In the genomic region with DNA sequence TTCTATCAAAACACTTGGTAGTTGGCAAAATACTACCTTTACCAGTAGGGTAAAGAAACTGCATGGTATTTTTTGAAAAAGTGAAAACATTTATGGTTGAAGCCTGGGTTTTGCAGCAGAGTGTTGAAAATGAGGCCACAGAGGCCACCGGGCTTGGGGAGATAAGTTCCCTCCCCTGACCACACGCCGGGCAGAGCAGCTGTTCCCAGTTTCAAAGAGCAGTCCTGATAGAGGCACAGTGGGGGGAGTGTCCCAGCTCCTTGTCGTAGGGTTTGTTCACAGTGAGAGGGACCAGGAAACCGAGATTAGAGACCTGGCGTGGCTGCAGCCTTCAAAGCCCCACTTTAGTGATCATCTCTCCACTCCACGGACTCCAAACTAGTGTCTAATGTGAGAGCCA, we compare ENCODE assay signal across 23 mouse cellular contexts. TPM values are rescaled to one million over a fixed set of nuclear protein-coding genes. Genes with fewer than 3 reads are reported as not detected.
DNase-seq lines count a peak whose midpoint lies in the region; ATAC-seq and TF ChIP-seq lines count a peak whose summit lies in the region.
"Had no signal": no experiment of that assay in that cellular context is flagged by ENCODE, and none has a peak within 500 bp of the region (broad histone marks: within the 10 kb centered on the region; RNA-seq: fewer than 3 reads in every experiment).

No protein-coding gene starts in this region.

- H3K4me2 ChIP-seq in heart, embryonic 11.5 days = peak overlapping the region; percentile 52
- H3K4me2 ChIP-seq in liver, embryonic 15.5 days = peak overlapping the region; percentile 82
- no peak overlapping the region for H3K4me2 ChIP-seq in midbrain, embryonic 14.5 days (ENCODE audit: low read length)
- H3K4me2 ChIP-seq: embryonic facial prominence, embryonic 15.5 days; forebrain, embryonic 13.5 days had no signal

- 0 out of 2 replicates have a peak overlapping the region, but pooled peaks have one; percentile 13 for H3K4me3 ChIP-seq in heart, embryonic 11.5 days (ENCODE audit: low read depth, low read length)
- H3K4me3 ChIP-seq in G1E (ENCODE audit: low read depth, low read length) = peak overlapping the region; percentile 58; the same call in 1 of the 2 replicates
- H3K4me3 ChIP-seq in liver, embryonic 15.5 days (replicated peaks) = peak overlapping the region; percentile 75
- H3K4me3 ChIP-seq in midbrain, embryonic 14.5 days (replicated peaks; ENCODE audit: low read depth, low read length) = no peak overlapping the region
- H3K4me3 ChIP-seq: embryonic facial prominence, embryonic 15.5 days; forebrain, embryonic 13.5 days; left cerebral cortex, adult 2 months; limb, embryonic 10.5 days had no signal

- peaks cover 21% of the 10 kb centered on the region for H3K4me1 ChIP-seq in heart, embryonic 11.5 days (ENCODE audit: control insufficient read depth, insufficient read depth, low read length)
- peaks cover 61% of the 10 kb centered on the region for H3K4me1 ChIP-seq in G1E (ENCODE audit: insufficient read depth, low read depth, low read length)
- peaks cover 81% of the 10 kb centered on the region for H3K4me1 ChIP-seq in liver, embryonic 15.5 days (replicated peaks)
- H3K4me1 ChIP-seq in midbrain, embryonic 14.5 days (ENCODE audit: control insufficient read depth, insufficient read depth, low read length) = peaks cover 14% of the 10 kb centered on the region

- no peak for DNase-seq in heart, adult 8-10 months (ENCODE audit: low spot score)
- peak; percentile 70 for DNase-seq in G1E (ENCODE audit: low spot score)
- peak; percentile 70 for DNase-seq in c-Kit-positive CD71-positive TER-119-negative erythroid progenitor cells, embryonic 14.5 days (ENCODE audit: low read depth)
- no peak for DNase-seq in urinary bladder, postnatal 36 days (ENCODE audit: low spot score in 2 of 2)
- no peak for DNase-seq in midbrain, embryonic 14.5 days
- no peak for DNase-seq in ovary, postnatal 36 days (ENCODE audit: low spot score)
- DNase-seq: adrenal gland, postnatal 25 days; cerebellum, adult 9-11 months; embryo, embryonic 11 days; kidney, adult 2 months; kidney, postnatal 14 days; lung, adult 2 months; thymus, adult 18-20 months had no signal

- H3K27ac ChIP-seq in heart, embryonic 11.5 days (ENCODE audit: low read depth, low read length) = peak overlapping the region; percentile 83
- H3K27ac ChIP-seq in liver, embryonic 15.5 days (replicated peaks) = peak overlapping the region; percentile 93
- H3K27ac ChIP-seq in midbrain, embryonic 14.5 days (replicated peaks; ENCODE audit: low read depth, low read length) = no peak overlapping the region
- H3K27ac ChIP-seq: embryonic facial prominence, embryonic 15.5 days; forebrain, embryonic 13.5 days; hindbrain, postnatal 0 days; left cerebral cortex, adult 2 months; limb, embryonic 10.5 days; macrophage had no signal

- no peak for ATAC-seq in heart, embryonic 11.5 days (replicated peaks; ENCODE audit: insufficient number of reproducible peaks, low FRiP score, low TSS enrichment)
- ATAC-seq in G1E (ENCODE audit: extremely low read depth, insufficient number of reproducible peaks, low FRiP score, poor library complexity, severe bottlenecking) = peak; percentile 38
- ATAC-seq in liver, embryonic 15.5 days (ENCODE audit: insufficient read depth) = no peak
- ATAC-seq in midbrain, embryonic 14.5 days (ENCODE audit: low FRiP score, low TSS enrichment) = no peak
- ATAC-seq: forebrain, embryonic 13.5 days; hindbrain, postnatal 0 days; Patski had no signal

- TF ChIP-seq CTCF in G1E (IDR thresholded peaks at IDR 0.05; ENCODE audit: low read depth, low read length) = no peak

- WGBS in heart, embryonic 11.5 days (ENCODE audit: insufficient replicate concordance) = 17% methylated on average over 7 of the region's 7 CpGs
- WGBS in liver, embryonic 15.5 days (ENCODE audit: insufficient replicate concordance) = 9% methylated on average over 7 of the region's 7 CpGs
- 70% methylated on average over 7 of the region's 7 CpGs for WGBS in midbrain, embryonic 14.5 days

- H3K9me3 ChIP-seq in heart, embryonic 11.5 days (replicated peaks; ENCODE audit: control insufficient read depth, low read length) = no peaks in the 10 kb centered on the region
- no peaks in the 10 kb centered on the region for H3K9me3 ChIP-seq in G1E (replicated peaks)
- H3K9me3 ChIP-seq in liver, embryonic 15.5 days (replicated peaks) = no peaks in the 10 kb centered on the region
- no peaks in the 10 kb centered on the region for H3K9me3 ChIP-seq in midbrain, embryonic 14.5 days (ENCODE audit: control insufficient read depth, low read length)
- H3K9me3 ChIP-seq: embryonic facial prominence, embryonic 15.5 days; forebrain, embryonic 13.5 days; limb, embryonic 10.5 days had no signal

- no peak overlapping the region; the same call in 1 of the 2 replicates for H3K9ac ChIP-seq in heart, embryonic 11.5 days (ENCODE audit: low read depth, low read length)
- peak overlapping the region; percentile 84 for H3K9ac ChIP-seq in liver, embryonic 15.5 days
- no peak overlapping the region for H3K9ac ChIP-seq in midbrain, embryonic 14.5 days (replicated peaks; ENCODE audit: low read length)
- H3K9ac ChIP-seq: embryonic facial prominence, embryonic 15.5 days; forebrain, embryonic 13.5 days had no signal

- no peaks in the 10 kb centered on the region for H3K27me3 ChIP-seq in heart, embryonic 11.5 days (ENCODE audit: control insufficient read depth, insufficient read depth, low read length)
- no peaks in the 10 kb centered on the region for H3K27me3 ChIP-seq in G1E (ENCODE audit: insufficient read depth, low read length)
- no peaks in the 10 kb centered on the region for H3K27me3 ChIP-seq in liver, embryonic 15.5 days
- H3K27me3 ChIP-seq in midbrain, embryonic 14.5 days (ENCODE audit: control insufficient read depth, insufficient read depth, low read length) = no peaks in the 10 kb centered on the region
- H3K27me3 ChIP-seq: embryonic facial prominence, embryonic 15.5 days; forebrain, embryonic 13.5 days; Patski had no signal

- H3K36me3 ChIP-seq in heart, embryonic 11.5 days (ENCODE audit: control insufficient read depth, insufficient read depth, low read length) = peaks cover 14% of the 10 kb centered on the region
- H3K36me3 ChIP-seq in G1E (replicated peaks) = peaks cover 79% of the 10 kb centered on the region
- peaks cover 69% of the 10 kb centered on the region for H3K36me3 ChIP-seq in liver, embryonic 15.5 days (replicated peaks)
- peaks cover 21% of the 10 kb centered on the region for H3K36me3 ChIP-seq in midbrain, embryonic 14.5 days (ENCODE audit: control insufficient read depth, insufficient read depth, low read length)

RNA-seq across cellular contexts. Expression of a gene that starts 4.4 kb away (rescaled TPM):
- 302 and 305 TPM in 2 replicates for polyA plus RNA-seq in heart, embryonic 11.5 days (2014; fragmentation: Nextera tagmentation; extraction: Ambion mirVana)
- total RNA-seq in heart, adult 8-10 months (2022) = 100 to 1,000 TPM; 150 to 170 (median 160) TPM
- 37.2 and 46.6 TPM in 2 replicates for total RNA-seq in G1E (2014; fragmentation: Nextera tagmentation)
- total RNA-seq in G1E (2017) = 152 and 179 TPM in 2 replicates
- polyA plus RNA-seq in G1E (2012) = 103 and 113 TPM in 2 replicates
- polyA plus RNA-seq in liver, embryonic 15.5 days (2015; fragmentation: Nextera tagmentation; extraction: Ambion mirVana) = 670 and 685 TPM in 2 replicates
- polyA plus RNA-seq in midbrain, embryonic 14.5 days (2014; fragmentation: Nextera tagmentation; extraction: Ambion mirVana) = 127 and 130 TPM in 2 replicates

RNA-seq across cellular contexts. Expression of a gene that starts 19.7 kb away (rescaled TPM):
- polyA plus RNA-seq in heart, embryonic 11.5 days (2014; fragmentation: Nextera tagmentation; extraction: Ambion mirVana) = 62.8 and 70.1 TPM in 2 replicates
- 10 to 100 TPM; 22.1 to 25.4 (median 23.3) TPM for total RNA-seq in heart, adult 8-10 months (2022)
- 41.6 and 43.9 TPM in 2 replicates for total RNA-seq in G1E (2014; fragmentation: Nextera tagmentation)
- 100.0 and 101 TPM in 2 replicates for total RNA-seq in G1E (2017)
- polyA plus RNA-seq in G1E (2012) = 25.9 and 28.6 TPM in 2 replicates
- 53.5 and 56.0 TPM in 2 replicates for polyA plus RNA-seq in liver, embryonic 15.5 days (2015; fragmentation: Nextera tagmentation; extraction: Ambion mirVana)
- 62.9 and 66.0 TPM in 2 replicates for polyA plus RNA-seq in midbrain, embryonic 14.5 days (2014; fragmentation: Nextera tagmentation; extraction: Ambion mirVana)

RNA-seq across cellular contexts. Expression of a gene that starts 59.0 kb away (rescaled TPM):
- polyA plus RNA-seq in heart, embryonic 11.5 days (2014; fragmentation: Nextera tagmentation; extraction: Ambion mirVana) = 0.17 and 0.30 TPM in 2 replicates
- not detected for total RNA-seq in heart, adult 8-10 months (2022)
- not detected in 2 replicates for total RNA-seq in G1E (2014; fragmentation: Nextera tagmentation)
- 0.05 and 0.06 TPM in 2 replicates for total RNA-seq in G1E (2017)
- not detected in 2 replicates for polyA plus RNA-seq in G1E (2012)
- 0.10 and 0.31 TPM in 2 replicates for polyA plus RNA-seq in liver, embryonic 15.5 days (2015; fragmentation: Nextera tagmentation; extraction: Ambion mirVana)
- 1.7 and 2.1 TPM in 2 replicates for polyA plus RNA-seq in midbrain, embryonic 14.5 days (2014; fragmentation: Nextera tagmentation; extraction: Ambion mirVana)
- total RNA-seq: adrenal gland, postnatal 25 days; heart, postnatal 25 days had no signal
- polyA plus RNA-seq: kidney, adult 2 months had no signal

Comparison
In these comparisons a context has a peak if more than half of its experiments do, and no peak if none do; other contexts are left out.
1. DNase-seq: peak in G1E (single experiment) and c-Kit-positive CD71-positive TER-119-negative erythroid progenitor cells, embryonic 14.5 days (single experiment); none in heart, adult 8-10 months (single experiment), urinary bladder, postnatal 36 days (0 of 2), midbrain, embryonic 14.5 days (single experiment) and ovary, postnatal 36 days (single experiment).